Mouse (Mus musculus): ENCODE measurements around the gene Tcte2. TPM values are rescaled to one million over a fixed set of nuclear protein-coding genes. Genes with fewer than 3 reads are reported as not detected.

The Tcte2 gene
- total RNA-seq, 2 experiments from 2014 or later, result 2.5 to 5.6 TPM

GRCm38 (mm10) chr17:13668052-13669015 lies 93.3 kb downstream of the Tcte2 start:
- intact Hi-C loops (cut with DNase I), result no loop called here
- peak; percentile 29 to 56 for DNase-seq

GRCm38 (mm10) chr17:13667006-13667405 lies 94.6 kb downstream of the Tcte2 start:
- no peak for DNase-seq
- intact Hi-C loops (cut with DNase I), result no loop called here

GRCm38 (mm10) chr17:13665731-13666130 lies 95.9 kb downstream of the Tcte2 start:
- intact Hi-C loops (cut with DNase I), result no loop called here
- no peak for DNase-seq

- DNase-seq, result no peak
- intact Hi-C loops (cut with DNase I), result no loop called here
Measured at GRCm38 (mm10) chr17:13663386-13664166, 98.0 kb downstream of the Tcte2 start.

Other genes with a start within 250 kb of the Tcte2 start
- gene Afdn, start 1.3 kb downstream of the Tcte2 start, total RNA-seq (2021), result 100 to 1,000 TPM; 106 to 131 TPM
- not detected for gene Gm7168, start 186.5 kb upstream of the Tcte2 start, total RNA-seq (2021)
- gene Gm7356, start 241.9 kb upstream of the Tcte2 start, total RNA-seq (2021), result not detected

All from heart, postnatal 14 days (tissue).